ENCODE assay signal across 8 mouse cellular contexts in genomic region chr2:165875406-165875955, GRCm38 (mm10). TPM values are rescaled to one million over a fixed set of nuclear protein-coding genes. Genes with fewer than 3 reads are reported as not detected.
DNase-seq lines count a peak whose midpoint lies in the region; ATAC-seq and TF ChIP-seq lines count a peak whose summit lies in the region.

No protein-coding gene starts in this region.

- peak overlapping the region; percentile 73 for H3K9ac ChIP-seq in heart, embryonic 13.5 days
- peak overlapping the region; percentile 20; the same call in 1 of the 2 replicates for H3K9ac ChIP-seq in ES-E14 (ENCODE audit: insufficient read depth, low read depth, low read length, poor library complexity, severe bottlenecking)
- H3K9ac ChIP-seq in forebrain, embryonic 15.5 days (replicated peaks): peak overlapping the region; percentile 41
- H3K9ac ChIP-seq in liver, embryonic 16.5 days (ENCODE audit: low read depth, low read length): no peak overlapping the region

- no peak for DNase-seq in heart, postnatal 10 days
- DNase-seq in ES-E14 (ENCODE audit: low read depth, low spot score): no peak
- DNase-seq in spleen, postnatal 36 days (ENCODE audit: low spot score in 2 of 2): no peak
- DNase-seq in left cerebral cortex, adult 9 months (ENCODE audit: low spot score in 2 of 2): no peak
- DNase-seq in layer of hippocampus, postnatal 25 days (ENCODE audit: extremely low spot score in 1 of 2, low spot score in 1 of 2): no peak

- no peak for ATAC-seq in heart, embryonic 13.5 days (ENCODE audit: extremely low read depth, insufficient number of reproducible peaks, low FRiP score, low TSS enrichment)
- ATAC-seq in forebrain, embryonic 15.5 days (replicated peaks): 0 out of 2 replicates have a peak, but pooled peaks have one; percentile 21
- no peak for ATAC-seq in liver, embryonic 16.5 days (ENCODE audit: low read depth)

- intact Hi-C loops in heart, postnatal 10 days (cut with DNase I): loop anchor here (2.0 kb wide), 1 partner anchor 17 kb away; no protein-coding TSS in a partner anchor

- H3K27me3 ChIP-seq in heart, embryonic 13.5 days (replicated peaks): no peaks in the 10 kb centered on the region
- H3K27me3 ChIP-seq in forebrain, embryonic 15.5 days: no peaks in the 10 kb centered on the region
- H3K27me3 ChIP-seq in liver, embryonic 16.5 days (ENCODE audit: control insufficient read depth, insufficient read depth, low read depth, low read length): no peaks in the 10 kb centered on the region

- no peaks in the 10 kb centered on the region for H3K9me3 ChIP-seq in heart, embryonic 13.5 days
- H3K9me3 ChIP-seq in ES-E14 (ENCODE audit: control insufficient read depth, insufficient read depth, low read depth, low read length): no peaks in the 10 kb centered on the region
- no peaks in the 10 kb centered on the region for H3K9me3 ChIP-seq in forebrain, embryonic 15.5 days
- no peaks in the 10 kb centered on the region for H3K9me3 ChIP-seq in liver, embryonic 16.5 days (replicated peaks; ENCODE audit: control insufficient read depth, low read length)

- no peak overlapping the region for H3K4me3 ChIP-seq in heart, embryonic 13.5 days
- peak overlapping the region; percentile 23 to 31 for H3K4me3 ChIP-seq in ES-E14 (ENCODE audit: insufficient read depth in 1 of 2, low read depth in 1 of 2, low read length in 2 of 2, poor library complexity in 1 of 2, severe bottlenecking in 1 of 2)
- peak overlapping the region; percentile 22 for H3K4me3 ChIP-seq in forebrain, embryonic 15.5 days
- no peak overlapping the region for H3K4me3 ChIP-seq in liver, embryonic 16.5 days (ENCODE audit: low read depth, low read length)

- H3K27ac ChIP-seq in heart, embryonic 13.5 days (replicated peaks): peak overlapping the region; percentile 89
- peak overlapping the region; percentile 50 for H3K27ac ChIP-seq in ES-E14 (ENCODE audit: insufficient read depth, low read depth, low read length, poor library complexity, severe bottlenecking)
- H3K27ac ChIP-seq in forebrain, embryonic 15.5 days (replicated peaks): peak overlapping the region; percentile 84
- peak overlapping the region; percentile 58 for H3K27ac ChIP-seq in liver, embryonic 16.5 days (ENCODE audit: low read length)

- WGBS in heart, embryonic 13.5 days: 35% methylated on average over 13 of the region's 13 CpGs
- WGBS in forebrain, embryonic 15.5 days: 27% methylated on average over 13 of the region's 13 CpGs
- 65% methylated on average over 13 of the region's 13 CpGs for WGBS in liver, embryonic 16.5 days (ENCODE audit: insufficient replicate concordance)

- peak overlapping the region; percentile 52 for H3K4me2 ChIP-seq in heart, embryonic 13.5 days
- peak overlapping the region; percentile 38 for H3K4me2 ChIP-seq in forebrain, embryonic 15.5 days (replicated peaks)
- no peak overlapping the region for H3K4me2 ChIP-seq in liver, embryonic 16.5 days (ENCODE audit: low read depth, low read length)

- H3K4me1 ChIP-seq in heart, embryonic 13.5 days: peaks cover 84% of the 10 kb centered on the region
- peaks cover 34 to 47% of the 10 kb centered on the region in 2 experiments for H3K4me1 ChIP-seq in ES-E14 (ENCODE audit: control insufficient read depth in 2 of 2, insufficient read depth in 2 of 2, low read length in 2 of 2, poor library complexity in 1 of 2)
- peaks cover 76% of the 10 kb centered on the region for H3K4me1 ChIP-seq in forebrain, embryonic 15.5 days
- H3K4me1 ChIP-seq in liver, embryonic 16.5 days (ENCODE audit: control insufficient read depth, low read depth, low read length): peaks cover 57% of the 10 kb centered on the region

- in situ Hi-C loops in ES-E14 (cut with MboI; ENCODE audit: low sequenced_read_pairs in 2 of 2, unreplicated experiment in 2 of 2): no loop called here

- H3K36me3 ChIP-seq in heart, embryonic 13.5 days: peaks cover 60% of the 10 kb centered on the region
- H3K36me3 ChIP-seq in ES-E14 (ENCODE audit: control insufficient read depth, insufficient read depth, low read length, poor library complexity, severe bottlenecking): peaks cover 34% of the 10 kb centered on the region
- peaks cover 16% of the 10 kb centered on the region for H3K36me3 ChIP-seq in forebrain, embryonic 15.5 days
- H3K36me3 ChIP-seq in liver, embryonic 16.5 days (ENCODE audit: control insufficient read depth, insufficient read depth): peaks cover 21% of the 10 kb centered on the region

TF ChIP-seq in ES-E14, 5 proteins besides CTCF, POLR2A, EP300 and RAD21:
- TF ChIP-seq ZC3H11A (IDR thresholded peaks at IDR 0.05; ENCODE audit: borderline replicate concordance, low read depth, low read length) (no peak), HCFC1 (IDR thresholded peaks at IDR 0.05; ENCODE audit: borderline replicate concordance, insufficient read depth, low read length) (no peak), ZNF384 (IDR thresholded peaks at IDR 0.05; ENCODE audit: low read depth, low read length) (no peak), CHD2 (IDR thresholded peaks at IDR 0.05; ENCODE audit: low read depth, low read length) (no peak), MAFK (IDR thresholded peaks at IDR 0.05; ENCODE audit: insufficient read depth, low read depth, low read length) (no peak)

RNA-seq across cellular contexts. Expression of gene Zmynd8, which starts 23.3 kb away (rescaled TPM):
- polyA plus RNA-seq in heart, embryonic 13.5 days (2015; fragmentation: Nextera tagmentation; extraction: Ambion mirVana): 41.5 and 42.4 TPM in 2 replicates
- 10 to 100 TPM; 48.7 to 55.5 TPM for total RNA-seq in heart, postnatal 10 days (2021)
- 49.7 and 60.5 TPM in 2 replicates for total RNA-seq in ES-E14 (2012; rRNA removed)
- 81.0 and 85.9 TPM in 2 replicates for polyA plus RNA-seq in forebrain, embryonic 15.5 days (2015; fragmentation: Nextera tagmentation; extraction: Ambion mirVana)
- 20.0 and 23.6 TPM in 2 replicates for polyA plus RNA-seq in liver, embryonic 16.5 days (2015; fragmentation: Nextera tagmentation; extraction: Ambion mirVana)
- 100 to 1,000 TPM; 140 to 173 TPM for total RNA-seq in layer of hippocampus, postnatal 25 days (2021)

Comparison
In these comparisons a context has a peak if more than half of its experiments do, and no peak if none do; other contexts are left out.
1. H3K4me3 ChIP-seq: peak in ES-E14 (2 of 2) and forebrain, embryonic 15.5 days (single experiment); none in heart, embryonic 13.5 days (single experiment) and liver, embryonic 16.5 days (single experiment).
2. Peak in every context shown above with its lines, with median percentiles within 50 percentile points of each other: H3K27ac ChIP-seq.